Mouse (Mus musculus) ES-E14 (cell line): ENCODE results near the gene Hist1h3f.

Source experiments
- HCFC1 ChIP-seq: IDR thresholded peaks from 2 replicates; pipeline ENCODE4 v1.6.1; 2012; ENCODE audit warnings: low read length, inconsistent platforms, borderline replicate concordance; ENCODE audit not compliant: insufficient read depth
- MAFK ChIP-seq: IDR thresholded peaks from 2 replicates; pipeline ENCODE4 v1.6.1; 2014; ENCODE audit warnings: mild to moderate bottlenecking, low read depth, low read length, inconsistent platforms; ENCODE audit not compliant: insufficient read depth
- ZC3H11A ChIP-seq: IDR thresholded peaks from 2 replicates; pipeline ENCODE4 v1.6.1; 2012; ENCODE audit warnings: low read depth, mild to moderate bottlenecking, inconsistent platforms, low read length, borderline replicate concordance

DNA sequence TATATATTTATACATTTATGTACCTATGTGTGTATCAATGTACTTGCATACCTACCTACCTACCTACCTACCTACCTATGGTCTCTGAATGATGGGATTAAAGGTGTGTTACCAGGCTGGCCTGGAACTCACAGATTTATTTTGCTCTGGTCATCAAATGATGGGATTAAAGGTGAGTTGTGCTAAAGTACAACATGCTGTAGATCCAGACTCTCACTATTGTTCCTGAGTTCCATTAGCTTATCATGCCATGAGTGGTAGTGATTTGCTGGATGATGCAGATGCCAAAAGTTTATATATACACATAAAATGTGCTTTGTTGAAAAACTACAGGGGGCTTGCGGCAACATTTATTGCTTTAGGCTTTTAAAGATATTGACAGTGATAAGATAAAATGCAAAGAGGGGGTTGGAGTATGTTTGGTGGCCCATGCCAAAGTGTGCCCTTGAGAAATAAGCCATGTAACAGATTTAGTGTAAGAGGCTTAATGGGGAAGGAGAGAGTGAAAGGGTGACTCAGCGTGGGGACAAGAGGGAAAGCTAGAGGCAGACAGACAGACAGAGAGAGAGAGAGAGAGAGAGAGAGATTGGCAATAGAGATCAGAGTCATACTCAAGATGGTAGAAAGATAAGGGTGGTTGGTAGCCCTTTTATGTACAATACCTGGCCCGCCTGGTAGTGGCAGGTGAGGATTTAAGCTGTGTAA is 6.7 kb upstream of the Hist1h3f start:
- TF ChIP-seq MAFK (no peak), ZC3H11A (no peak), HCFC1 (no peak)
